Comparison of ENCODE assay signal across 1 mouse cellular context in genomic region chr8:94191101-94191691, GRCm38 (mm10).
TF ChIP-seq lines count a peak whose summit lies in the region.

No protein-coding gene starts in this region.

TF ChIP-seq in MEL, 35 proteins besides CTCF, POLR2A, EP300 and RAD21 (continued from another document):
- TF ChIP-seq MAFK (IDR thresholded peaks at IDR 0.05; ENCODE audit: borderline replicate concordance, low read depth, low read length) (peak; percentile 75; the same call in 1 of the 2 replicates), USF2 (IDR thresholded peaks at IDR 0.05; ENCODE audit: borderline replicate concordance in 1 of 2, insufficient read depth in 1 of 2, low read depth in 1 of 2, low read length in 2 of 2) (peak in 1 of 2 experiments; percentile 74; a peak in 1 of 4 replicates), MYC (IDR thresholded peaks at IDR 0.05; ENCODE audit: low read depth, low read length) (peak; percentile 96), HCFC1 (IDR thresholded peaks at IDR 0.05; ENCODE audit: low read depth, low read length) (peak; percentile 74), JUND (IDR thresholded peaks at IDR 0.05; ENCODE audit: low read depth, low read length) (no peak), ETS1 (IDR thresholded peaks at IDR 0.05; ENCODE audit: low read depth, low read length) (peak; percentile 98), TBP (IDR thresholded peaks at IDR 0.05; ENCODE audit: low read depth, low read length) (peak; percentile 81), CHD2 (IDR thresholded peaks at IDR 0.05; ENCODE audit: low read length) (no peak), MEF2A (IDR thresholded peaks at IDR 0.05; ENCODE audit: extremely low read depth, insufficient replicate concordance, low read depth, low read length, poor library complexity, severe bottlenecking) (no peak), MXI1 (IDR thresholded peaks at IDR 0.05; ENCODE audit: low read depth, low read length) (peak; percentile 88), UBTF (IDR thresholded peaks at IDR 0.05; ENCODE audit: borderline replicate concordance, insufficient read depth, low read depth, low read length) (no peak), TAL1 (IDR thresholded peaks at IDR 0.05; ENCODE audit: low read length) (no peak), GATA1 (IDR thresholded peaks at IDR 0.05; ENCODE audit: low read depth, low read length) (no peak), ZNF384 (IDR thresholded peaks at IDR 0.05; ENCODE audit: low read depth, low read length) (no peak), ZC3H11A (IDR thresholded peaks at IDR 0.05; ENCODE audit: low read depth, low read length) (0 out of 2 replicates have a peak, but pooled peaks have one; percentile 5), NELFE (IDR thresholded peaks at IDR 0.05; ENCODE audit: low read depth, low read length) (peak; percentile 80), ZMIZ1 (IDR thresholded peaks at IDR 0.05; ENCODE audit: low read depth, low read length) (peak; percentile 66; the same call in 1 of the 2 replicates), TCF12 (IDR thresholded peaks at IDR 0.05; ENCODE audit: low read depth, low read length) (peak; percentile 58; the same call in 1 of the 2 replicates), MAZ (IDR thresholded peaks at IDR 0.05; ENCODE audit: low read depth, low read length) (peak; percentile 91), MYB (IDR thresholded peaks at IDR 0.05; ENCODE audit: low read depth, low read length) (no peak), ZKSCAN1 (IDR thresholded peaks at IDR 0.05; ENCODE audit: low read depth, low read length) (no peak)
